Mouse (Mus musculus) small intestine, adult 2 months (tissue): ENCODE data around the gene Arhgef3.

Source experiments
- CTCF ChIP-seq: fragments of 200-500 bp; IDR thresholded peaks from 2 replicates; pipeline ENCODE4 v1.5.1; 2012; ENCODE audit warnings: low read depth, mild to moderate bottlenecking, control low read depth, inconsistent platforms, low read length, moderate library complexity, mixed read lengths; ENCODE audit not compliant: insufficient replicate concordance, insufficient read length; ENCODE audit errors: extremely low read depth
- POLR2A ChIP-seq: fragments of 200-500 bp; IDR thresholded peaks from 2 replicates; pipeline ENCODE4 v1.6.1; 2012; ENCODE audit warnings: low read depth, mild to moderate bottlenecking, control low read depth, inconsistent platforms, low read length, moderate library complexity

DNA sequence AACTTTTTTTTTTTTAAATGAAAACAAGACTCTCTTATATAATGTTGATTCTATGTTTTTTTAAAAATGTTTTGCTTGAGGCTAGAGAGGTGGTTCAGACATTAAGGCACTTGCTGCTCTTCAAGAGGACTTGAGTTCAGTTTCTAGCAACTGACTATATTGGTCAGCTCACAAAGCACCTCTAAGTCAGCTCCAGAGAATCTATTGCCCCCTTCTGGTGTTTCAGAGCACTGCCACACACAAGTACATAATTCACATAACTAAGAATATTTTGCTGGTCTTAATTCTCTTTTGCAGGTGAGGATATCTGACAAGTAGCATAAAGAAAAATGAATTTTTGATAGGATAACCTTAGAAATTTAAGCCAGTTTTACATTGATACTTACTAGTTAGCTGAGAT, 326.2 kb downstream of the Arhgef3 start:
- TF ChIP-seq POLR2A: no peak
- no peak for TF ChIP-seq CTCF
